7 mouse cellular contexts compared by ENCODE assay signal in the genomic region with DNA sequence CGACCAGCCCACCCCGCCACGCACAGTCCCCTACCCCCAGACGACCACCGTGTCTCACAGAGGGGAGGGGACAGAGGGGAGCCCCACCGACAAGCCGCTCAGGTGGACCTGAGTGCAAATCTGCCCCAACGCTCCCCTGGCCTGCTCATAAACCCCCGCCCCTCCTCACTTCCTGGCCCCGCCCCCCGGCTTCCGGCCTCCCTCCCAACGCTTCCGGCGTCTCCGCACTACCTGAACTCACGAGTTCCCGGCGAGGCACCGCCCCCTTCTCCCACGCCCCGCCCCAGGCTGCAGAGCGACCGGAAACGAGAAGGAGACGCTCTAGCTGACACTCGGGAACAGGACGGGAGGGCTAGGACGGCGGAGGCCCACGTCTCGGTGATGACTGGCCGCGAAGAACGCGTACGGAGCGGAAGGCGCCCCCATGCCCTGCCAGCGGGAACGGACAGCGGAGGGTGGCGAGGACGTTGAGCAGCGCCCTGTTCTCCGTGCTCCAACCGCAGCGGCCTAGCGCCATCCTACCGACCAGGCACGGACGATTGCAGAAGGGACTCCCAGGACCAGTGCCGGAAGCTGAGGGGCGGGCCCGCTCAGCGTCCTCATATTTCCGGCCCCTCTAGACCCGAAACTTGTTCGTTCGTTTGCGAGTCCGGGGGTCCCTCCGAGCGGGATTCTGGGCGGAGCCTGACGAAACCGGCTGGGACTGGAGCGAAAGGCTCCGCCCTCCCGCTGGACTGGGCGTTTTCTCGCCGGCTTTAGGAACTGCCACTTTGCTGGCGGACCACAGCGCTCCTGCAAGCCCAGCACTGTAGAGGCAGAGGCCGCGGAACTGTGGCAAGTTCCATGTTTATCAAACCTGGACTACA. TPM values are rescaled to one million over a fixed set of nuclear protein-coding genes. Genes with fewer than 3 reads are reported as not detected.
A peak's percentile ranks its signal among the peaks of the same experiment; 100 is the strongest.
DNase-seq lines count a peak whose midpoint lies in the region; ATAC-seq and TF ChIP-seq lines count a peak whose summit lies in the region.

Gene Trim41, minus strand, starts transcription at position 554 of the 866 bp plus-strand sequence.

- WGBS in embryonic facial prominence, embryonic 10.5 days: under 1% methylated on average over 77 of the region's 77 CpGs
- under 1% methylated on average over 77 of the region's 77 CpGs for WGBS in intestine, postnatal 0 days
- under 1% methylated on average over 77 of the region's 77 CpGs for WGBS in midbrain, embryonic 12.5 days
- WGBS in small intestine, adult 2 months: under 1% methylated on average over 76 of the region's 77 CpGs

- peaks cover 16% of the 10 kb centered on the region for H3K4me1 ChIP-seq in embryonic facial prominence, embryonic 10.5 days
- peaks cover 13% of the 10 kb centered on the region; the same call in 1 of the 2 replicates for H3K4me1 ChIP-seq in intestine, postnatal 0 days (replicated peaks; ENCODE audit: control insufficient read depth, insufficient read depth, low read length)
- H3K4me1 ChIP-seq in midbrain, embryonic 12.5 days: peaks cover 23% of the 10 kb centered on the region
- H3K4me1 ChIP-seq in small intestine, adult 2 months (ENCODE audit: control insufficient read depth, insufficient read depth, insufficient read length, low read length): peaks cover 13% of the 10 kb centered on the region

- intact Hi-C loops in left cerebral cortex, postnatal 4 days (cut with DNase I): no loop called here

- H3K27ac ChIP-seq in embryonic facial prominence, embryonic 10.5 days (replicated peaks): peak within 1 kb of the TSS; percentile 95
- peak within 1 kb of the TSS; percentile 96 for H3K27ac ChIP-seq in intestine, postnatal 0 days (ENCODE audit: low read depth, low read length)
- peak within 1 kb of the TSS; percentile 94 for H3K27ac ChIP-seq in midbrain, embryonic 12.5 days (replicated peaks)
- H3K27ac ChIP-seq in small intestine, adult 2 months (ENCODE audit: insufficient read depth, low read depth, low read length): peak within 1 kb of the TSS; percentile 97

- peak; percentile 94 for TF ChIP-seq POLR2A in small intestine, adult 2 months (IDR thresholded peaks at IDR 0.05; ENCODE audit: low read depth, low read length)

- no peaks in the 10 kb centered on the region for H3K27me3 ChIP-seq in embryonic facial prominence, embryonic 10.5 days (replicated peaks; ENCODE audit: low read depth, poor library complexity, severe bottlenecking)
- no peaks in the 10 kb centered on the region for H3K27me3 ChIP-seq in intestine, postnatal 0 days (replicated peaks; ENCODE audit: control insufficient read depth, insufficient read depth, low read length)
- no peaks in the 10 kb centered on the region for H3K27me3 ChIP-seq in midbrain, embryonic 12.5 days
- H3K27me3 ChIP-seq in small intestine, adult 2 months (ENCODE audit: control insufficient read depth, insufficient read depth, low read length): no peaks in the 10 kb centered on the region

- peak within 1 kb of the TSS; percentile 87 for H3K4me2 ChIP-seq in intestine, postnatal 0 days (replicated peaks; ENCODE audit: low read depth)
- peak within 1 kb of the TSS; percentile 81 for H3K4me2 ChIP-seq in midbrain, embryonic 12.5 days (replicated peaks)

- peak within 1 kb of the TSS; percentile 87 for H3K9ac ChIP-seq in intestine, postnatal 0 days (ENCODE audit: low read depth, low read length)
- H3K9ac ChIP-seq in midbrain, embryonic 12.5 days (replicated peaks): peak within 1 kb of the TSS; percentile 84

- TF ChIP-seq CTCF in intestine, postnatal 0 days (IDR thresholded peaks at IDR 0.05; ENCODE audit: low read depth): peak; percentile 40; the same call in 1 of the 2 replicates
- no peak for TF ChIP-seq CTCF in small intestine, adult 2 months (IDR thresholded peaks at IDR 0.05; ENCODE audit: extremely low read depth, insufficient read length, insufficient replicate concordance, low read depth, low read length)

- ATAC-seq in intestine, postnatal 0 days: peak; percentile 96
- ATAC-seq in midbrain, embryonic 12.5 days (ENCODE audit: low FRiP score, low read depth): peak; percentile 97

- peak within 1 kb of the TSS; percentile 88 for H3K4me3 ChIP-seq in embryonic facial prominence, embryonic 10.5 days
- H3K4me3 ChIP-seq in intestine, postnatal 0 days (ENCODE audit: low read depth, low read length): peak within 1 kb of the TSS; percentile 72
- H3K4me3 ChIP-seq in midbrain, embryonic 12.5 days: peak within 1 kb of the TSS; percentile 88
- H3K4me3 ChIP-seq in small intestine, adult 2 months (ENCODE audit: low read depth, low read length): peak within 1 kb of the TSS; percentile 81

- H3K36me3 ChIP-seq in embryonic facial prominence, embryonic 10.5 days (replicated peaks): peaks cover 38% of the 10 kb centered on the region
- H3K36me3 ChIP-seq in intestine, postnatal 0 days (ENCODE audit: control insufficient read depth, insufficient read depth): peaks cover 6% of the 10 kb centered on the region; the same call in 1 of the 2 replicates
- H3K36me3 ChIP-seq in midbrain, embryonic 12.5 days: peaks cover 14% of the 10 kb centered on the region
- peaks cover 4% of the 10 kb centered on the region for H3K36me3 ChIP-seq in small intestine, adult 2 months (ENCODE audit: control insufficient read depth, insufficient read depth, low read length)

- H3K9me3 ChIP-seq in embryonic facial prominence, embryonic 10.5 days: no peaks in the 10 kb centered on the region
- H3K9me3 ChIP-seq in intestine, postnatal 0 days (ENCODE audit: control insufficient read depth): no peaks in the 10 kb centered on the region
- H3K9me3 ChIP-seq in midbrain, embryonic 12.5 days: no peaks in the 10 kb centered on the region

- DNase-seq in adrenal gland, postnatal 10 days: peak; percentile 99
- DNase-seq in embryonic facial prominence, embryonic 10.5 days (ENCODE audit: low spot score): peak; percentile 99
- no peak for DNase-seq in gonadal fat pad, adult 2 months (ENCODE audit: low read depth)
- peak; percentile 100 for DNase-seq in left cerebral cortex, postnatal 4 days

RNA-seq across cellular contexts. Expression of gene Trim41, which starts in this region (rescaled TPM):
- 10 to 100 TPM; 42.3 to 42.7 TPM for total RNA-seq in adrenal gland, postnatal 10 days (2021)
- 4.2 and 4.6 TPM in 2 replicates for polyA plus RNA-seq in embryonic facial prominence, embryonic 10.5 days (2016; fragmentation: Nextera tagmentation; extraction: Ambion mirVana)
- 30.3 and 33.8 TPM in 2 replicates for polyA plus RNA-seq in gonadal fat pad, adult 2 months (2012; rRNA removed)
- 4.0 and 4.2 TPM in 2 replicates for polyA plus RNA-seq in intestine, postnatal 0 days (2015; fragmentation: Nextera tagmentation; extraction: Ambion mirVana)
- 10 to 100 TPM; 53.6 to 54.3 TPM for total RNA-seq in left cerebral cortex, postnatal 4 days (2021)
- polyA plus RNA-seq in midbrain, embryonic 12.5 days (2016; fragmentation: Nextera tagmentation; extraction: Ambion mirVana): 5.4 and 6.2 TPM in 2 replicates
- polyA plus RNA-seq in small intestine, adult 2 months (2012; rRNA removed): 10.0 and 18.7 TPM in 2 replicates
